Mouse (Mus musculus): ENCODE measurements around the gene Acy3. TPM values are rescaled to one million over a fixed set of nuclear protein-coding genes. Genes with fewer than 3 reads are reported as not detected.
"Not testable (repeated sequence)": the region's sequence is repeated elsewhere in the genome, so short reads cannot be mapped to it uniquely, and the experiment has no call there.

The Acy3 gene
- polyA plus RNA-seq, 1 experiment, result 14.9 TPM

DNA sequence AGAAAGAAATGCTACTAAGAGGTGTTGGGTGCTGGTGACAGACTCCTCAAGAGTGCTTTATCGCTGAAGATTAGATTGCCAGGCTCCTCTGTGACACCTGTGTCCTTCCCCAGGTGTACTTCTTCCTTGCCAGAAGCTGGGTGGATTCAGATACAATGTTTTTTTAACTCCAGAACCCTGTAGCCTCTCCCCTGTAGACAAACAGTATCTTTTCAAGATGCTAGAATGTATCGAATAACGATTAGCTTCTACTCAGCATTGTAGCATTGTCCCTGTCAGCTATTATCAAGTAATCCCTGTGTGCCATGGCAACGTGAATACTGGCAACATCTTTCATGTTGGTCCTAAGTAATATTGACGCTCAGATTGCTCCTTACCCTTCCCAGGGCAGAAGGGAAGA lies 47.4 kb downstream of the Acy3 start:
- WGBS, result 83% methylated on average over 5 of the region's 5 CpGs
- no peaks in the 10 kb centered on the region for H3K36me3 ChIP-seq (ENCODE audit: control insufficient read depth, insufficient read depth, low read length)
- DNase-seq, result no peak
- no peak overlapping the region for H3K27ac ChIP-seq (ENCODE audit: control insufficient read depth, insufficient read depth, low read length)
- H3K27me3 ChIP-seq (ENCODE audit: control insufficient read depth, insufficient read depth, low read length), result no peaks in the 10 kb centered on the region
- no peak overlapping the region for H3K4me3 ChIP-seq (ENCODE audit: control insufficient read depth, insufficient read depth, low read length)
- peaks cover 13% of the 10 kb centered on the region for H3K4me1 ChIP-seq (replicated peaks; ENCODE audit: control insufficient read depth, insufficient read depth, low read length)
- TF ChIP-seq CTCF (IDR thresholded peaks at IDR 0.05; ENCODE audit: borderline replicate concordance, control insufficient read depth, extremely low read depth, insufficient read depth, low read length, poor library complexity) (no peak), POLR2A (IDR thresholded peaks at IDR 0.05; ENCODE audit: control insufficient read depth, extremely low read depth, insufficient read depth, low read length, poor library complexity) (no peak)

DNA sequence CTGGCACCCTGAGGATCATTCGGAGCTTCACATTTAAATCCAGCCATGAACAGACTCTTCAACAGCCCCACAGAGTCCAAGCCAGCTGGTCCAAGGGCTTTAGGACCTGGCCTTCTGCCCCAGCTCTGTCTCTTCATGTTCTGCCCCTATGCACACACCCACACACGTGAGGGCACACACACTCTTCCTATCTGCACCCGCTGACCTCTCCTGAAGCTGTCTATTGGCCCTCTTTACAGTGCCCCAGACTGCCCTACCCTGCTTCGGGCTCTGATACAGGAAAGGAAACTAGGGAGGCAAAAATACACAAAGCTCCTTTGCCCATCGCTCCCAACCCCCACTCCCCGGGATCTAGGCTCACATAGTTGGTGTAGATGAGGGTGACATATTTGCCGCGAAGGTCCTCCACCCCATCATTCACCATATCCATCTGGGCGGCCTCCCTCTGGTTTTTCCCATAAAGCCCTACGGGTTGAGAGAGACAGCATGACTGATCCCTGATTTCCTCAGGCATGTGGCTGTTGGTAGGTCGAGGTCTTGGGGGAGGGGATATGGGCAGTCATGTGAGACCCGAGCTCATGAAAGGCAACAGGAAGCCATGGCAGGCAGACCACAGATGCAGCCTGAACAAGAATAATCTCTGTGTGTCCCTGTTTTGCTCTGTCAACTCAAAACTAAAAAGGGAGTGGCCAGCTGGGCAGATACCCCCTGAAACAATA lies 50.1 kb downstream of the Acy3 start:
- Histone ChIP-seq H3K27me3 (ENCODE audit: control insufficient read depth, insufficient read depth, low read length) (no peaks in the 10 kb centered on the region), H3K4me3 (ENCODE audit: control insufficient read depth, insufficient read depth, low read length) (no peak overlapping the region), H3K36me3 (ENCODE audit: control insufficient read depth, insufficient read depth, low read length) (no peaks in the 10 kb centered on the region), H3K4me1 (replicated peaks; ENCODE audit: control insufficient read depth, insufficient read depth, low read length) (peaks cover 16% of the 10 kb centered on the region), H3K27ac (ENCODE audit: control insufficient read depth, insufficient read depth, low read length) (no peak overlapping the region)
- TF ChIP-seq CTCF (IDR thresholded peaks at IDR 0.05; ENCODE audit: borderline replicate concordance, control insufficient read depth, extremely low read depth, insufficient read depth, low read length, poor library complexity) (no peak), POLR2A (IDR thresholded peaks at IDR 0.05; ENCODE audit: control insufficient read depth, extremely low read depth, insufficient read depth, low read length, poor library complexity) (no peak)
- no peak for DNase-seq
- 75% methylated on average over 12 of the region's 12 CpGs for WGBS

- H3K4me3 ChIP-seq (ENCODE audit: control insufficient read depth, insufficient read depth, low read length), result peak overlapping the region; percentile 61
- not testable (repeated sequence) for H3K27ac ChIP-seq (ENCODE audit: control insufficient read depth, insufficient read depth, low read length); H3K36me3 ChIP-seq (ENCODE audit: control insufficient read depth, insufficient read depth, low read length); H3K27me3 ChIP-seq (ENCODE audit: control insufficient read depth, insufficient read depth, low read length); DNase-seq
- 27% methylated on average over 7 of the region's 8 CpGs for WGBS
- H3K4me1 ChIP-seq (replicated peaks; ENCODE audit: control insufficient read depth, insufficient read depth, low read length), result peaks cover 16% of the 10 kb centered on the region
These were observed 50.9 kb downstream of the Acy3 start for GRCm38 (mm10) chr19:4037154-4037787.

GRCm38 (mm10) chr19:4037788-4038232 lies 51.4 kb downstream of the Acy3 start, which contains the start of gene Gstp1:
Gene Gstp1 (minus strand): TSS chr19:4037985.
- DNase-seq, result peak; percentile 88
- no peaks in the 10 kb centered on the region for H3K27me3 ChIP-seq (ENCODE audit: control insufficient read depth, insufficient read depth, low read length)
- H3K36me3 ChIP-seq (ENCODE audit: control insufficient read depth, insufficient read depth, low read length), result no peaks in the 10 kb centered on the region
- H3K27ac ChIP-seq (ENCODE audit: control insufficient read depth, insufficient read depth, low read length), result no peak within 1 kb of the TSS
- peaks cover 16% of the 10 kb centered on the region for H3K4me1 ChIP-seq (replicated peaks; ENCODE audit: control insufficient read depth, insufficient read depth, low read length)
- peak; percentile 27; the same call in 1 of the 2 replicates for TF ChIP-seq CTCF (IDR thresholded peaks at IDR 0.05; ENCODE audit: borderline replicate concordance, control insufficient read depth, extremely low read depth, insufficient read depth, low read length, poor library complexity)
- TF ChIP-seq POLR2A (IDR thresholded peaks at IDR 0.05; ENCODE audit: control insufficient read depth, extremely low read depth, insufficient read depth, low read length, poor library complexity), result peak; percentile 77
- WGBS, result under 1% methylated on average over 26 of the region's 26 CpGs
- peak within 1 kb of the TSS; percentile 61 for H3K4me3 ChIP-seq (ENCODE audit: control insufficient read depth, insufficient read depth, low read length)

Other genes starting within 250 kb of the Acy3 start
- 32.9 and 43.6 TPM in 2 replicates for gene Kmt5b, start 219.1 kb upstream of the Acy3 start, polyA plus RNA-seq (2012; rRNA removed)
- 39.1 and 44.2 TPM in 2 replicates for gene Chka, start 134.8 kb upstream of the Acy3 start, polyA plus RNA-seq (2012; rRNA removed)
- gene Tcirg1, start 79.4 kb upstream of the Acy3 start, polyA plus RNA-seq (2012; rRNA removed), result 270 and 293 TPM in 2 replicates
- gene Ndufs8, start 73.8 kb upstream of the Acy3 start, polyA plus RNA-seq (2012; rRNA removed), result 287 and 340 TPM in 2 replicates
- gene Aldh3b1, start 56.8 kb upstream of the Acy3 start, polyA plus RNA-seq (2012; rRNA removed), result 10.2 and 11.7 TPM in 2 replicates
- gene Unc93b1, start 51.4 kb upstream of the Acy3 start, polyA plus RNA-seq (2012; rRNA removed), result 147 and 174 TPM in 2 replicates
- 0.33 and 0.97 TPM in 2 replicates for gene Aldh3b3, start 27.9 kb upstream of the Acy3 start, polyA plus RNA-seq (2012; rRNA removed)
- 7.0 and 7.2 TPM in 2 replicates for gene Aldh3b2, start 14.2 kb upstream of the Acy3 start, polyA plus RNA-seq (2012; rRNA removed)
- 0.15 and 0.20 TPM in 2 replicates for gene Tbx10, start 6.2 kb downstream of the Acy3 start, polyA plus RNA-seq (2012; rRNA removed)
- 23.6 and 24.9 TPM in 2 replicates for gene Nudt8, start 14.0 kb downstream of the Acy3 start, polyA plus RNA-seq (2012; rRNA removed)
- gene Gm49405, start 14.1 kb downstream of the Acy3 start, polyA plus RNA-seq (2012; rRNA removed), result 3.7 and 5.3 TPM in 2 replicates
- gene Doc2g, start 16.7 kb downstream of the Acy3 start, polyA plus RNA-seq (2012; rRNA removed), result 14.4 and 51.8 TPM in 2 replicates
- gene Ndufv1, start 26.2 kb downstream of the Acy3 start, polyA plus RNA-seq (2012; rRNA removed), result 152 and 170 TPM in 2 replicates
- gene Gstp1, start 51.4 kb downstream of the Acy3 start, polyA plus RNA-seq (2012; rRNA removed), result 317 and 318 TPM in 2 replicates
- 26.9 and 48.8 TPM in 2 replicates for gene Gstp2, start 59.5 kb downstream of the Acy3 start, polyA plus RNA-seq (2012; rRNA removed)
- 23.6 and 26.4 TPM in 2 replicates for gene Gstp3, start 73.0 kb downstream of the Acy3 start, polyA plus RNA-seq (2012; rRNA removed)
- gene Cabp2, start 95.0 kb downstream of the Acy3 start, polyA plus RNA-seq (2012; rRNA removed), result 0.42 TPM in 1 of 2 replicates, not detected in the other
- gene Cdk2ap2, start 110.6 kb downstream of the Acy3 start, polyA plus RNA-seq (2012; rRNA removed), result 274 and 296 TPM in 2 replicates
- gene Pitpnm1, start 113.4 kb downstream of the Acy3 start, polyA plus RNA-seq (2012; rRNA removed), result 333 and 357 TPM in 2 replicates
- 106 and 112 TPM in 2 replicates for gene Aip, start 139.3 kb downstream of the Acy3 start, polyA plus RNA-seq (2012; rRNA removed)
- gene Gpr152, start 153.2 kb downstream of the Acy3 start, polyA plus RNA-seq (2012; rRNA removed), result 0.20 and 0.24 TPM in 2 replicates
- 0.26 and 0.53 TPM in 2 replicates for gene Cabp4, start 157.5 kb downstream of the Acy3 start, polyA plus RNA-seq (2012; rRNA removed)
- 508 and 533 TPM in 2 replicates for gene Coro1b, start 162.0 kb downstream of the Acy3 start, polyA plus RNA-seq (2012; rRNA removed)
- gene Ptprcap, start 167.0 kb downstream of the Acy3 start, polyA plus RNA-seq (2012; rRNA removed), result 1,512 and 1,655 TPM in 2 replicates
- gene Rps6kb2, start 176.8 kb downstream of the Acy3 start, polyA plus RNA-seq (2012; rRNA removed), result 97.8 and 102 TPM in 2 replicates
- 92.9 and 95.5 TPM in 2 replicates for gene Carns1, start 188.9 kb downstream of the Acy3 start, polyA plus RNA-seq (2012; rRNA removed)
- 622 and 718 TPM in 2 replicates for gene Tbc1d10c, start 204.7 kb downstream of the Acy3 start, polyA plus RNA-seq (2012; rRNA removed)
- gene Ppp1ca, start 205.5 kb downstream of the Acy3 start, polyA plus RNA-seq (2012; rRNA removed), result 897 and 1,014 TPM in 2 replicates
- gene Rad9a, start 215.1 kb downstream of the Acy3 start, polyA plus RNA-seq (2012; rRNA removed), result 119 and 143 TPM in 2 replicates
- gene Clcf1, start 227.7 kb downstream of the Acy3 start, polyA plus RNA-seq (2012; rRNA removed), result 32.9 and 36.1 TPM in 2 replicates
- not detected in 2 replicates for gene AC109138.7, start 227.8 kb downstream of the Acy3 start, polyA plus RNA-seq (2012; rRNA removed)
- gene Pold4, start 245.3 kb downstream of the Acy3 start, polyA plus RNA-seq (2012; rRNA removed), result 104 and 117 TPM in 2 replicates

Measured in thymus, adult 2 months (tissue).